Mouse (Mus musculus) kidney, embryonic 16.5 days (tissue): ENCODE data around the gene Abcc12. TPM values are rescaled to one million over a fixed set of nuclear protein-coding genes. Genes with fewer than 3 reads are reported as not detected.

Experiments used
- ATAC-seq: fragments of 200-750 bp; cut with Nextera tagmentation; 2 replicates; pipeline ENCODE4 v1.8.0; 2017; ENCODE audit warnings: moderate TSS enrichment; ENCODE audit not compliant: low FRiP score, low TSS enrichment
- H3K27ac ChIP-seq: fragments of 300-500 bp; sonication (generic); 2 replicates; pipeline ENCODE4 v1.5.1; 2014; ENCODE audit warnings: low read length
- H3K27me3 ChIP-seq: fragments of 300-500 bp; sonication (generic); 2 replicates; pipeline ENCODE4 v1.6.1; 2014; ENCODE audit warnings: low read length, control low read depth, mixed read lengths; ENCODE audit not compliant: insufficient read depth
- H3K36me3 ChIP-seq: fragments of 300-500 bp; sonication (generic); 2 replicates; pipeline ENCODE4 v1.6.1; 2014; ENCODE audit warnings: low read length, control low read depth, mixed read lengths; ENCODE audit not compliant: insufficient read depth
- H3K4me1 ChIP-seq: fragments of 300-500 bp; sonication (generic); 2 replicates; pipeline ENCODE4 v1.6.1; 2014; ENCODE audit warnings: low read length, control low read depth, mixed read lengths; ENCODE audit not compliant: insufficient read depth
- H3K4me2 ChIP-seq: fragments of 300-500 bp; sonication (generic); replicated peaks from 2 replicates; pipeline ENCODE4 v1.6.1; 2014; ENCODE audit warnings: low read depth, low read length
- H3K4me3 ChIP-seq: fragments of 300-500 bp; sonication (generic); 2 replicates; pipeline ENCODE4 v1.5.1; 2014; ENCODE audit warnings: mild to moderate bottlenecking, low read length
- H3K9ac ChIP-seq: fragments of 300-500 bp; sonication (generic); replicated peaks from 2 replicates; pipeline ENCODE4 v1.6.1; 2014; ENCODE audit warnings: low read length
- H3K9me3 ChIP-seq: fragments of 300-500 bp; sonication (generic); 2 replicates; pipeline ENCODE4 v1.6.1; 2016; ENCODE audit warnings: low read length, control low read depth
- WGBS: fragments of 180-500 bp; shearing (Covaris S2); extraction: QIAGEN DNeasy Blood & Tissue Kit; methylation state at CpG from one replicate; pipeline ENCODE4 v1.1.7; 2014; 5-methylcytosine and 5-hydroxymethylcytosine counted together
- polyA plus RNA-seq: library from polyadenylated mRNA; unstranded; fragments of >200 nt; fragmentation: Nextera tagmentation; extraction: Ambion mirVana; gene quantifications from 2 replicates; pipeline ENCODE4 v1.2.1, GENCODE M21; 2015

The Abcc12 gene
- polyA plus RNA-seq: 0.05 and 0.06 TPM in 2 replicates

DNA sequence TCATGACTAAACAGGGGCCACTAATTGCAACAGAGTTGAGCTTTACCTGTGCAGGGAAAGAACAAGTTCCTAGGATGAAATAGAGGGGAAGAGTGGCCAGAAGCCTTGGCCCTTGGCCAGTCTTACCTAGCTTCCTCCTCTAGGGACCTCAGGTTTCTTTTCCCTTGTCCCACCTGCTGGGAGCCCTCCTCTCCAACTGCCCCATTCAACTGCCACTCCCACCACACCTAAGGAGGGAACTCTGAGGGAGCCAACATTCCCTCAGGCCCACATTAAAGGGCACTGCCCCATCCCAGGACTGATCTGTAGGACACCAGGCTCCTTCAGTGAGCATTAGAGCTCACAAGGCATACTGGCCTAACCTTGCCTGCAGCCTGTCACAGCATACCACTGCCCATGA, at the start of gene Abcc12:
Gene Abcc12, minus strand, starts transcription at position 229 of the 400 bp plus-strand sequence.
- H3K9me3 ChIP-seq: no peaks in the 10 kb centered on the region
- H3K4me1 ChIP-seq: no peaks in the 10 kb centered on the region
- H3K27me3 ChIP-seq: no peaks in the 10 kb centered on the region
- H3K4me2 ChIP-seq: no peak within 1 kb of the TSS
- no peak within 1 kb of the TSS for H3K4me3 ChIP-seq
- no peaks in the 10 kb centered on the region for H3K36me3 ChIP-seq
- ATAC-seq: no peak
- H3K9ac ChIP-seq: no peak within 1 kb of the TSS
- no peak within 1 kb of the TSS for H3K27ac ChIP-seq

DNA sequence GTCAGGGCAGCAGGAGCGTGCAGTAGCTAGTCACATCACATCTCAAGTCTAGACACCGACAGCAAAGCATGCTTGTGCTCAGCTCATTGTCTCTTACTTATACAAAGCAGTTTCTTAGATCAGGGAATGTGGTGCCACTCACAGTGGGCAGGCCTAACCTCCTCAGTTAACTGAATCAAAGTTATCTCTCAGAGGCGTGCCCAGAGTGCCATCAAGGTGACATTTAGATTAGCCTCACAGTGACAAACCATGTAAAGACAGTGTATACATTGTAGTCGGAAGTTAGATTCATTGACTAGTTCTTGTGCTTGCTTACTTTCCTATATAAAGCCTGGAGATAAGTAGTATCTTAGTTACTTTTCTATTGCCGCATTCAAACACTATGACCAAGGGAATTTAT, 49.7 kb upstream of the Abcc12 start:
- WGBS: 90% methylated on average over 5 of the region's 5 CpGs
- ATAC-seq: no peak
- no peak overlapping the region for H3K9ac ChIP-seq

DNA sequence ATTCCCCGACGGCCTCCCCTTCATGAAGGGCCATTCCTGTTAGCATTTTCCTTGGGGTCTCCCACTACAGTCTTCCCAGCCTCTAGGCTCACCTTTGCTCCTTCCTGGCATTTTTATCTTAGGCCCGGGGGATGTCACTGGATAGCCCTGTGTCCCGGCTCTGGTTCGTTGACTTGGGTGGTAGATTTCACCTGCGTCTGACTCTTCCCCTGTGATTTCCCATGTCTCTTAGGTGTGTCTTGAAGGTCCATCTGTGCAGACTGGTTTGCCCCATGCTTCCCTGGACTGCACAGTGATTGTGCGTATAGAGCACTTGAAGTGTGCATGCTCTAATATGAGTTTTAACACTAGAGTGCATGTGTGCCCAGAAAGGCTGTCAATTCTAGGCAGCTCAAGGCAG, 44.4 kb upstream of the Abcc12 start:
- Histone ChIP-seq H3K4me3 (peak overlapping the region; percentile 80), H3K27ac (no peak overlapping the region), H3K4me2 (peak overlapping the region; percentile 58), H3K9ac (peak overlapping the region; percentile 75), H3K4me1 (peaks cover 6% of the 10 kb centered on the region), H3K27me3 (no peaks in the 10 kb centered on the region), H3K36me3 (no peaks in the 10 kb centered on the region), H3K9me3 (no peaks in the 10 kb centered on the region)
- ATAC-seq: no peak
- WGBS: 27% methylated on average over 7 of the region's 7 CpGs

More for the DNA sequence above, 49.7 kb upstream of the Abcc12 start:
- Histone ChIP-seq H3K36me3 (peaks cover 9% of the 10 kb centered on the region; the same call in 1 of the 2 replicates), H3K4me1 (peaks cover 1% of the 10 kb centered on the region), H3K4me3 (no peak overlapping the region), H3K27me3 (no peaks in the 10 kb centered on the region), H3K9me3 (no peaks in the 10 kb centered on the region), H3K4me2 (no peak overlapping the region), H3K27ac (no peak overlapping the region)

DNA sequence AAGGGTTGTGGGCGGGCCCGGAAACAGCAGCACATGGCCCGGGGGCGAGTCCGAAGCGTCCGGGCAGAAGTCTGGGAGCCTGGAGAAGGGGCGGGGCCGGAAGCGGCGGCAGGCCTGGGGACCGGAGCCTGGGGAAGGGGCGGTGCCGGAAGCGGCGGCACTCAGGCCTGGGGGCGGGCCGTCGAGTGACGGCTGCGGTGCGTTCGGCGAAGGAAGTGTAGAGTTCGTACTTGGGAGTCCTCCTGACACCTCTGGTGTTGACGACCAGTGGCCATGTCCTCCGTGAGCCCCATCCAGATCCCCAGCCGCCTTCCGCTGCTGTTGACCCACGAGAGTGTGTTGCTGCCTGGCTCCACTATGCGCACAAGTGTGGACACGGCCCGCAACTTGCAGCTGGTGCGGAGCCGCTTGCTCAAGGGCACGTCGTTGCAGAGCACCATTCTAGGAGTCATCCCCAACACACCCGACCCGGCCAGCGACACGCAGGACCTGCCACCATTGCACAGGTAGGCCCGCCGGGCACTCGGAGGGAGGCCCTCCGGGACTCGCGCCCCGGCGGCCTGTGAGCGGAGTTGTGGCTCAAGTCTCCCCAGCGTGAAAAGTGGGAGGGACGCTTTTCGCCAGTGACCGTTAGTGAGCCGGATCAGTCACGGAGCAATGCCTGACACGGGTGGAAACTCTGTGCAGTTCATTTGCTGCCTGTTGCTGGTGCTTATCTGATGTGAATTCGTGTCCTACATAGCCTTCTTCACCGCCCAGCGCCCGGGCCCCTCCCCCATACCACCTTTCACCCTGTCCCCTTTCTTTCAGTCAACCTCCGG, 43.6 kb upstream of the Abcc12 start, which contains the start of gene Lonp2:
Gene Lonp2, plus strand, starts transcription at position 133 of the 821 bp plus-strand sequence.
- ATAC-seq: peak; percentile 100
- H3K4me1 ChIP-seq: peaks cover 6% of the 10 kb centered on the region
- H3K27me3 ChIP-seq: no peaks in the 10 kb centered on the region
- H3K27ac ChIP-seq: peak within 1 kb of the TSS; percentile 69
- H3K9ac ChIP-seq: peak within 1 kb of the TSS; percentile 80
- H3K4me2 ChIP-seq: peak within 1 kb of the TSS; percentile 58
- WGBS: 0% methylated on average over 50 of the region's 62 CpGs
- H3K36me3 ChIP-seq: no peaks in the 10 kb centered on the region
- peak within 1 kb of the TSS; percentile 80 for H3K4me3 ChIP-seq
- no peaks in the 10 kb centered on the region for H3K9me3 ChIP-seq

DNA sequence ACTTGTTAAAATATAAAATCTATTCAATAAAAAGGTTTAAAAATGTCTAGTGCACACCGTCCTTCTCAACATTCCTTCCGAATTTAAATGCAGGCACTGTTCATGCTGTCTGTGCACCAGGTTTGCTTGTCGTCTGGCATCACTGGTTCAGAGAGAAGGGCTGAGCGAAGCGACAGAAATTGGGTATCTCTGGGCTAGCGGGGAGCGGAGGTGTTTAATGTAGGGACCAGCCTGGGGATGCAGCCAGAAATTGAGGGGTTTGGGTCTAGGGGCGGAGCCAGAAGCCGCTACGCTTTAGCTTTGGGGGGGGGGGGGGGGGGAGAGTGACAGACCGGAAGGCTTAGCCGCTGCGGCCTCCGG, 43.0 kb upstream of the Abcc12 start:
- H3K4me2 ChIP-seq: peak overlapping the region; percentile 58
- peak overlapping the region; percentile 69 for H3K27ac ChIP-seq
- H3K9ac ChIP-seq: peak overlapping the region; percentile 80
- peak overlapping the region; percentile 80 for H3K4me3 ChIP-seq
- H3K4me1 ChIP-seq: peaks cover 6% of the 10 kb centered on the region
- under 1% methylated on average over 10 of the region's 14 CpGs for WGBS
- no peak for ATAC-seq
- no peaks in the 10 kb centered on the region for H3K36me3 ChIP-seq
- no peaks in the 10 kb centered on the region for H3K27me3 ChIP-seq
- H3K9me3 ChIP-seq: no peaks in the 10 kb centered on the region

DNA sequence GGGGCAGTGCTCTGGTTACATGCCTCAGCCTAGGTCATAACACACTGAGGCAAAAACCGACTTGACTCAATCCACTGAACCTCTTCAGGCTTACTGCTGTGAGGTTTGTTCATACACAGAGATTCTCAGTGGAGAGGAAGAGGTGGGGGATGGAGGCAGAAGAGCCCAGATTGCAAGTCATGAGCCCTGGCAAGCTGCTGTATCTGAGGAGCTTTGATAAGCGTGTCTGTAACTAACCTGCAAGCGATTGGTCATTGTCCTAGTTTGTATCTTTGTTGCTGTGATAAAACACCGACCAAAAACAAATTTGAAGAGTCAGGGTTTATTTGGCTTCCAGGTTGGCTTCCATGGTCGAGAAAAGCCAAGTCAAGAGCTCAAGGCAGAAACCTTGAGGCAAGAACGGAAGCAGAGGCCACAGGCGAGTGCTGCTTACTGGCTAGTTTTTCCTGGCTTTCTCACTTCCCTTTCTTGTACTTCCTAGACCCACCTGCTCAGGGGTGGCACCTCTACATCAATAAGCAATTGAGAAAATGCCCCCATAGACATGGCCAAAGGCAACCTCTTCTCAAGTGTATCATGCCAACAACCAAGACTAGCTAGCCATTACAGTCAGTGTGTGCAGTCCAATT, 37.4 kb upstream of the Abcc12 start:
- Histone ChIP-seq H3K27ac (no peak overlapping the region), H3K4me3 (no peak overlapping the region), H3K9me3 (no peaks in the 10 kb centered on the region), H3K36me3 (no peaks in the 10 kb centered on the region), H3K4me1 (no peaks in the 10 kb centered on the region), H3K9ac (no peak overlapping the region), H3K4me2 (no peak overlapping the region), H3K27me3 (no peaks in the 10 kb centered on the region)
- no peak for ATAC-seq
- WGBS: 84% methylated on average over 7 of the region's 7 CpGs

DNA sequence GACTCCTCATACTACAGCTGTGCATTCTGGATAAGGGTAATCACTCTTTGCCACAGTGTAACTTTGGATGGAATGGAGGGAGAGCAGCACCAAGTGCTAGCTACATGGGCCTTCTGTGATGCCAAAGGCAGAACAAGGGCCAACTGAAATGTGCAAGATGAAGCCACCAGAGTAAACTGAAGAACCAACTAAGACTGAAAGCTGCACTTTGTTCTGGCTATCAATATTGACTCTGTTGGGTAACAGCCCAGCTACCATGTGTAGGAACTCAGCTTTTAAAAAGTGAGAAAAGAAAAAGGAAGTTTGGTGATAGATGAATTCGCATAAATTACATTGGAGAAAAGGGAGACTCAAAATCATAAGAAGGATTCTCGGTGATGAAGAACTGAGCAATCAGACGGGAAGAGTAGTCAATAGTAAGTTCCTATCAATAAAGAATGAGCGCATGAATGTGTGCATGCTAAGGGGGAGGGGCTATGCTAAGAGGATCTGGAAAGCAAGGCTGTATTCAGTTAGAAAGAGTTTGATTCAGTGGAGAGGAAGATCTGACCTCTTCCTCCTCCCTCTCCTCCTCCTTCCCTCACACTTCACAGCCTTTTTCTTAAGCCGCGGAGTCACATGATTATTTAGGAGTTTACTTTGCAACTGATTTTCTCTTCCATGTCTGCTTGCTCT, 34.7 kb upstream of the Abcc12 start:
- WGBS: 93% methylated on average over 6 of the region's 6 CpGs
- ATAC-seq: no peak
- Histone ChIP-seq H3K9me3 (no peaks in the 10 kb centered on the region), H3K9ac (no peak overlapping the region), H3K4me1 (no peaks in the 10 kb centered on the region), H3K27ac (no peak overlapping the region), H3K27me3 (no peaks in the 10 kb centered on the region), H3K36me3 (no peaks in the 10 kb centered on the region), H3K4me2 (no peak overlapping the region), H3K4me3 (no peak overlapping the region)

DNA sequence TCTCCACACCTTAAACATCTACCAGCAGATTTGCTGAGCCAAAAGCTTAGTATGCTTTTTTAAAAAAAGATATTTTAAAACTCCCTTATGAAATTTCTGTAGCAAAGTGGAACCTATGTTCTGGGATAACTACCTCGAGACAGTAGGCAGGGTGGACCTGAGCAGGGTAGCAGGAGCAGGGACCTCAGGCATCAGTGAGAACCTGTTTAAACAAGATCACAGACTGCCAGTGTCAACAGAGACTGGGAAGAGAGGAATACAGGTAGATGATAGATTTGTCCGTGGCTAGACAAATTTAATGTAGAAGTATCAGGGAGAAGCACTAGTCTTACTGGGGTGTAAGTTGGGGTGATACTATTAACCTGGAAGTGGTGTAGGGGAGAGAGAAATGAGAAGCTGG, 33.3 kb upstream of the Abcc12 start:
- Histone ChIP-seq H3K9ac (no peak overlapping the region), H3K4me3 (no peak overlapping the region), H3K36me3 (no peaks in the 10 kb centered on the region), H3K27ac (no peak overlapping the region), H3K27me3 (no peaks in the 10 kb centered on the region), H3K4me2 (no peak overlapping the region), H3K9me3 (no peaks in the 10 kb centered on the region), H3K4me1 (no peaks in the 10 kb centered on the region)
- WGBS: 72% methylated on average over 2 of the region's 2 CpGs
- ATAC-seq: no peak

DNA sequence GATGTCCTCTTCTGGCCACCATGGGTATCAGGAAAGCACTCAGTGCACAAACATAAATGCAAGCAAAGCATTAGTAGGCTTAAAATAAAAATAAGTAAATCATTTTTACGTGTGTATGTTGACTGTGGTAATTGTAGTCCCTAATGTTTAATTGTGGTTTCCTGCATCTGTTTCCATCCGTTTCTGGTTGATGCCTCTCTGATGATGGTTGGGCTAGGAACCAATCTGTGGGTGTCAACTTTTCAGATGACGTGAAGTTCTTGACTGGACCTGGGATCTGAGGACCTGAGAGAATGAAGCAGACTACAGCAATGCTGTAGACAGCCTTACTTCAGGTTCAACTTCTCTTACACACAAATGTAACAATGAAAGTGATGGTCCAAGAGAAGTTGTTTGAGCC, 24.2 kb upstream of the Abcc12 start:
- Histone ChIP-seq H3K9ac (no peak overlapping the region), H3K9me3 (no peaks in the 10 kb centered on the region), H3K36me3 (no peaks in the 10 kb centered on the region), H3K27ac (no peak overlapping the region), H3K4me3 (no peak overlapping the region), H3K4me1 (no peaks in the 10 kb centered on the region), H3K4me2 (no peak overlapping the region), H3K27me3 (no peaks in the 10 kb centered on the region)
- WGBS: 80% methylated on average over 3 of the region's 3 CpGs
- ATAC-seq: no peak
